Mouse (Mus musculus): ENCODE data around the gene Ing4.
"Not testable (repeated sequence)": the region's sequence is repeated elsewhere in the genome, so short reads cannot be mapped to it uniquely, and the experiment has no call there.

Ing4 gene

DNA sequence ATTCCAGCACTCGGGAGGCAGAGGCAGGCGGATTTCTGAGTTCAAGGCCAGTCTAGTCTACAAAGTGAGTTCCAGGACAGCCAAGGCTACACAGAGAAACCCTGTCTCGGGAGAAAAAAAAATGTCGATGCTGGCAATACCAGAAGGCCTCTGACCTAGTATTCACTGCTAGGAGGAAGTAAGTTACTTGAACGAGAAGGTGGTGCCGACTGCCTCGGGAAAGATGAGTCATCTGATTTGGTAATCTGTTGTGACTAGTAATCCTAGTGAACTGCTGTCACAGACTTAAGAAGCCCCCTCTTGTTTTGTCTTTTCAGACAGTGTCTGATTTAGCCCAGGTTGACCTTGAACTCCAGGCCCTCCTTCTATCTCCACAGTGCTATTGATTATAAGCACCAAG is 1.5 kb downstream of the Ing4 start:
- in situ Hi-C loops (cut with MboI, MseI), result no loop called here

DNA sequence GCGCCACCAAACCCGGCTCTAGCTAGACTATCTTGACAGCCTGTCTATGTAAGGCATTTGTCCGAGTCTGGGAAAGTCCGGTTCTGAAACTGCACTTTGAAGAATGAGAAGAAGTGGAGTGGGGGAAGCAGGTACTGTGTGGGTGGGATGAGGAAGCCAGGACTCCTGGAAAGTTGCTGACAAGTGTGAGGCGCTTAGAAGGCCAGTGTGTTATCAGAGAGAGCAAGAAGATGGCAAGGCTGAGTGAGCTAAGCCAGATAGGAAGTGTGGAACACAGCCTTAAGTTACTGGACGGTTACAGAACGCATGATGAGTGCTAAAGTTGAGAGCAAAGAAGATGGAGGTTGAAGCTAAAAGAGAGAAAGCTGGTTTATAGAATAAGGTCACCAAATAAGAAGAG is 2.5 kb downstream of the Ing4 start:
- in situ Hi-C loops (cut with MboI, MseI), result no loop called here

DNA sequence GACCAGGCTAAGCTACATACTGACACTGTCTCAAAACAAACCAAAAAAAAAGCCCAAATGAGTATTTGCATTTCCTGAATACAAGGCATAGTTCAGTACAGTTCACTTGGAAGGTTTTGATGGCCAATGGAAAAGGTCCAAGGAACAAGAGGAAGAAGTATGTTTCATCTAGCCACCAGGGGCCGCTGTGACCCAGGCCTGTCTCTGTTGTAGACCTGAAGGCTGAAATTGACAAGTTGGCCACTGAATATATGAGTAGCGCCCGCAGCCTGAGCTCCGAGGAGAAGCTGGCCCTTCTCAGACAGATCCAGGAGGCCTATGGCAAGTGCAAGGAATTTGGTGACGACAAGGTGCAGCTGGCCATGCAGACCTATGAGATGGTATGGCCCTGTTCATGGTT is 7.1 kb downstream of the Ing4 start:
- in situ Hi-C loops (cut with MboI, MseI), result no loop called here

DNA sequence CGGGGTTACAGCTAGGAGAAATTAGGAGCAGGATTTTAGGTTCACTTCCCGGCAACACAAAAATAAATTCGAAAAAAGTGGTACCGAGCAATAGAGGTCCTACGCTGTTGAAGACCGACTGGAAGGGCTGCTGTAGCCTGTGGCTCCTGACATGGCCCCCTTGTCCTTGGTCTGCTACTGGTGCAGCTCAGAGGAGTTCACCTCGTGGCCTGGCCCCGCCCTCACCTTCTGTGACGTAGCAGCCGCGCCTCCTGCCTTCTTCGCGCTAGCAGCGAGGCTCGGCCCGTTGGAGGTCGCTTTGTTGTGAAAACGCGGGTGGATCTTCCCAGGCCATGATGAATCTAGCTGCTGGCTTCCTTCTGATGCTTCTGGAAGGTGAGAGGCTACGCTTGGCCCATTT is 10.1 kb downstream of the Ing4 start, which contains the start of gene Acrbp:
Acrbp (plus strand) TSS at position 12 of the 400 bp plus-strand sequence.
- in situ Hi-C loops (cut with MboI, MseI), result no loop called here

DNA sequence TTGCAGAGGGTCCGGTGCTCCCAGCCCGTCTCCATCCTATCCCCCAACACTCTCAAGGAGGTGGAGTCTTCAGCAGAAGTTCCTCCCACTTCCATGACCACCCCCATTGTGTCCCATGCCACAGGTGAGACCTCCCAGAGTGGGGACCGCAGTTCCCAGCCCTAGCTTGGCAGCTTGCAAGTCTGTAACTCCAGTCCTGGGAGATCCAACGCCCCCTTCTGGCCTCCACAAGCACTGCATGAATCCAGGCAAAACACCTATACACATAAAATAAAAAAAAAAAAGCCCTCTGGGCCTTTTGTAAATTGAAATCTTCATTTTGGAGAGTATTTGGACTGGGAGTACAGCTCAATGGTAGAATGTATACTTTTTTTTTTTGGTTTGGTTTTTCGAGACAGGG is 11.7 kb downstream of the Ing4 start:
- in situ Hi-C loops (cut with MboI, MseI), result no loop called here

DNA sequence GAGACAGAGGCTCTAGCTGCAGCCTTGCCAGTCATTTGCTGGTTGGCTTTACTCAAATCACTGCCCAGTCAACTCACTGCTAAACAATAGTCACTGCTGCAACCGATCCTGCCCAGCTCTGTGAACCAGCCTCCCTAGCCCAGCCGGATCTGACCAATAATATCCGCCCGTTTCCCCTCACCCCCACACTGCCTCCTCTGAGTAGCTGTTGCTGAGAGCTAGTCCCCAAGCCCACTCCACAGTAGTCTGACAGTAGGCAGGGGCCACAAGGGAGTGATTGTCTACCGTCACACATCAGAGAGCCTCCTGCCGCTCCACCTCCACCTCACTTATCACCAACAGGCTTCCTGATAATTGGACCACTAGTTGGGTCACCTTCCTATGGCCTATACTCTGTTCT is 21.9 kb downstream of the Ing4 start:
- in situ Hi-C loops (cut with MboI, MseI), result no loop called here

DNA sequence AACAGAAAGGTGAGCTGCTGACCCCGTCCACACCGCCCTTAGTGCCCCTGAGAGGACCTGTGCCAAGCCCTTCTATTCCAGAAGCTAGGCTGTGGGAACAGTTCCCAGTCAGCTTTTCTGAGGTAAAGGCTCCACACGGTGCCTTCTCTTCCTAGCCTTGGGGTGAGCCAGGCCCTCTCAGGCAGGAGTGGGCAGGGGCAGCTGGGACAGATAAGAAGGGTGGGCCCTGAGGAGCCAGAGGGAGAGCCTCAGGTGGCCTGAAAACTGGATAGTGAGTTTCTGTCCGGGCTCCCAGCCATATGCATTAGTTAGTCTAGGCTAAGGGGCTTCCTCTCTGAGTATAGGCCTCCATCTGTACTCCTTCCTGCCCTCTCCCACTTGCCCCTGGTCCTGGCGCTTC is 23.0 kb downstream of the Ing4 start:
- in situ Hi-C loops (cut with MboI, MseI), result no loop called here

DNA sequence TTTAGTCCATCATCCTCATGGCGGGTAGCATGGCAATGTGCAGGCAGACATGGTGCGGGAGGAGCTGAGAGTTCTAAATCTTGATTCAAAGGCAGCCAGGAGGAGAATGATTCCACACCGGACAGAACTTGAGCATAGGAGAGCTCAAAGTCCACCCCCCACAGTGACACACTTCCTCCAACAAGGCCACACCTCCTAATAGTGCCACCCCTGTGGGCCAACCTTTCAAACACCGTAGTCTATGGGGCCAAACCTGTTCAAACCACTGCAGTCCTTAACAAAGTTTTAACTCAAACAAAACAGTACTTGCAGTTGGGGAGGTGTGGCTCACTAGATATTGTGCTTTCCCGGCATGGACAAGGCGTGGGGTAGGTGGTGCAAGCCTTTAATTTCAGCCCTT is 24.3 kb downstream of the Ing4 start:
- in situ Hi-C loops (cut with MboI, MseI), result no loop called here

DNA sequence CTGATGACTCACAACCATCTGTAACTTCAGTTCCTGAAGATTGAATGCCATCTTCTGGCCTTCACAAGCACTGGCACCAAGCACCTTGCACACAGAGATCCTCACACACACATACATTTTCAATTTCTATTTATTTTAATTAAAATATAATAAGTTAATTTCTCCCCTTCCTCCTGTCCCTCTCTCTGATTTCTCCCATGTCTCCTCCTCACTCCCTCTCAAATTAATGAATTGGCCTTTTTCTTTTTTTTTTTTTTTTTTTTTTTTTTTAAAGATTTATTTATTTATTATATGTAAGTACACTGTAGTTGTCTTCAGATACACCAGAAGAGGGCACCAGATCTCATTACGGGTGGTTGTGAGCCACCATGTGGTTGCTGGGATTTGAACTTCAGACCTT is 25.7 kb downstream of the Ing4 start:
- in situ Hi-C loops (cut with MboI, MseI), result not testable (repeated sequence)

DNA sequence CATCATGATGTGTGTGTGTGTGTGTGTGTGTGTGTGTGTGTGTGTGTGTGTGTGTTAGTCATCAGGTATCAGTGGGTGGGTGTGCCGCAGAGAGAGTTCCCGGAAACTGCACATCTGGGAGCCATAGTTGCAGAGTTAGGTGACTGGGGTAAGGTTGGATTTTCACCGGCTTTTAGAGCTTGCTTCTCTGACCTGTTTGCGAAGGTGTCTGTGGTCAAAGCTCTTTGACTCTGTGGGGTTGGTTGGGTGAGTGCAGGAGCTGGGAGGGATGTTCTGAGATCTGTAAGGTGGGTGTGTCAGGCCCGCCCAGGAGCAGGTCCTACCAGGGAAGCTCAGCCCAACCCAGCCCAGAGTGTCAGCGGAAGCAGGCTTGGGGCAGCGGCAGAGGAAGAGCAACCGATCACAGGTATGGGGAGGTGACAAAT is 28.0 kb downstream of the Ing4 start, which contains the start of gene Lpar5:
Lpar5 (plus strand) TSS at position 350 of the 425 bp plus-strand sequence.
- in situ Hi-C loops (cut with MboI, MseI), result no loop called here

DNA sequence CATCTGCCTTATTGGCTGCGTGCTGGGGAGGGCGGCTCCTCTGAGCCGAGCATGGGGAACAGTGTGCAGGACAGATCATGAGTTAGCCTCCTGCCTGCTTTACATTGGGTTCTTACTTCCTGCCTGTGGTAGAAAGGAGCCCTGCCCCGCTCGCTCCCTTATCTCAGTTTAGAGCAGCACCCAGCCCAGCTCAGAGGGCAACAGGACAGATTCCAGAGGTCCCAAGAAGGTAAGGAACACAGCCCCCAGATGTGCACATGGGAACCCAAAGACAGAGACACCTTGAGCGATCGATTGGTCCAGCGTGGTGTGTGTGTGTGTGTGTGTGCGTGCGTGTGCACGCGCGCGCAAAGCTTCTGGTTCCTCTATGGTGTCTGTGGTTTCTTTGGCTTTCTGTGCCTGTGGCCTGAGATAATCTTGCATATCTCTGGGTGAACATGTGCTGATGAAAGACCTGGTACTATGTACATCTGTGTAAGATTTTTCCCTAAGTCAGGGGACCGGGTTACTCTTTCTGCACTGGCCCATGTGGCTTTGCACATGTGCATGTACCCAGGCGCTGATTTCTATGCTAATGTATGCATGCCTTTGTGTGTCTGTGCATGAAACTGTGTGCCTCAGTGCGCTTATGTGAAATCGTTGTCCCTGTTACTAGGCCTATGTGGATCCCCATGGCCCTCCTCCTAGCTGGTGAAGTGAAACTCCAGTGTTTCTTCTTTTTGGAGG is 31.8 kb downstream of the Ing4 start:
- in situ Hi-C loops (cut with MboI, MseI), result no loop called here

DNA sequence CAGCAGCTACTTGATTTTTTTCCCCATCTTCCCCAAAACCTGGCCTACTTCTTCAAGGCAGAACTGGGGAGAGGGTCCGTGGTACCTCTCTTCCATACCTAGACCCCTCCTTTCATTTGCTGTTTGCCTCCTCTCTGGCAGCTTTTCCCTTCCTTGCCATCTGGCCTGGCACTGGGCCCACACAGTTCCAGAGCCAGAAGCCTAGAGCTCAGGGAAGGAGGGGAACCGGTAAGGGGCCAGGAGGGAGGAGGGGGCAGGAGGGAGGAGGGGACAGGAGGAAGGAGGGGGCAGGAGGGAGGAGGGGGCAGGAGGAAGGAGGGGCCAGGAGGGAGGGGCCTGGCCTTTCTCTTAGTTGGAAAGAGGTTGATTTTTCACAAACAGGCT is 32.3 kb downstream of the Ing4 start:
- in situ Hi-C loops (cut with MboI, MseI), result no loop called here

DNA sequence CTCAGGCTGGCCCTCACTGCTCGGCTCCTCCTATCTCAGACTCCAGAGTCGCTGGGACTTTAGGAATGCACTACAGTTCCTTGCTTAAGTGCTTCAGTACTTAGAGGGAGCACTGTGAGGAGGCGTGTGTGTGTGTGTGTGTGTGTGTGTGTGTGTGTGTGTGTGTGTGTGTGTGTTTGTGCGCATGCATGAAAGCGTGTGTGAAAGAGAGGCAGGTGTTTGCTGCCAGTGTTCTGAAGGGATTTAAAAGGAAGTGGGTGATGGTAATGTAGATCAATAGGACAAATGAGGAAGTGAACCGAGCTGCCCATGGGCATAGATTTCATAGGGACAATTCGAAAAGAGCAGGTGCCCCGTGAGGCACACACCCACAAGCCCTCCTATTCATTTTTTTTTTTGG is 34.3 kb downstream of the Ing4 start:
- in situ Hi-C loops (cut with MboI, MseI), result no loop called here

DNA sequence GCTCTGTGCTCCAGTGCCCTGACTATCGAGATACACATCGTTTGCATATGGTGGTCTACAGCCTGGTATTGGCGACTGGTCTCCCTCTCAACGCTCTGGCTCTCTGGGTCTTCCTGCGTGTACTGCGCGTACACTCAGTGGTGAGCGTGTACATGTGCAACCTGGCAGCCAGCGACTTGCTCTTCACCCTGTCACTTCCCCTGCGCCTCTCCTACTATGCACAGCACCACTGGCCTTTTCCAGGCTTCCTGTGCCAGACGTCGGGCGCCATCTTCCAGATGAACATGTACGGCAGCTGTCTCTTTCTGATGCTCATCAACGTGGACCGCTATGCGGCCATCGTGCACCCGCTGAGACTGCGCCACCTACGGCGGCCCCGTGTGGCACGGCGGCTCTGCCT is 41.8 kb downstream of the Ing4 start:
- in situ Hi-C loops (cut with MboI, MseI), result no loop called here

DNA sequence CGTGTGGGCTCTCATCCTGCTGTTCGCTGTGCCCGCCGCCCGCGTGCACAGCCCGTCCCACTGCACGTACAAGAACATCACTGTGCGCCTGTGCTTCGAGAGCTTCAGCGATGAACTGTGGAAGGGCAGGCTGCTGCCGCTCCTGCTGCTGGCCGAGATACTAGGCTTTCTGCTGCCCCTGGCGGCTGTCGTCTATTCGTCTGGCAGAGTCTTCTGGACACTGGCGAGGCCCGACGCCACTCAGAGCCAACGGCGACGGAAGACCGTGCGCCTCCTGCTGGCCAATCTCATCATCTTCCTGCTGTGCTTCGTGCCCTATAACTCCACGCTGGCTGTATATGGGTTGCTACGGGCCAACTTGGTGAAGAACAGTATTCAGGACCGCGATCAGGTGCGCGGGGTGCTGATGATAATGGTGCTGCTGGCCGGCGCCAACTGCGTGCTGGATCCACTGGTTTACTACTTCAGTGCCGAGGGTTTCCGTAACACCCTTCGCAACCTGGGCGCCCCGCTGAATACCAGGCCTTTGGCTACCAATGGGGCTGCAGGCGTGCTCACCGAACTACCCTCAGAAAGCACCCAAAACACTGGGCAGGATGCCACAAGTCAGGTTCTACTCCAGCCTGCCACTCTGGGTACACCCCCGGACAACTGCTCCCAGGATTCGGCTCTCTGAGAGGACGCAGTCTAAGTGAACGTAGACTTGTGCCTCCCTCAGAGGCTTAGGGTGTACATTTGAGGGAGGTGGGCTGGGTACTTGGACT is 42.4 kb downstream of the Ing4 start:
- in situ Hi-C loops (cut with MboI, MseI), result no loop called here

DNA sequence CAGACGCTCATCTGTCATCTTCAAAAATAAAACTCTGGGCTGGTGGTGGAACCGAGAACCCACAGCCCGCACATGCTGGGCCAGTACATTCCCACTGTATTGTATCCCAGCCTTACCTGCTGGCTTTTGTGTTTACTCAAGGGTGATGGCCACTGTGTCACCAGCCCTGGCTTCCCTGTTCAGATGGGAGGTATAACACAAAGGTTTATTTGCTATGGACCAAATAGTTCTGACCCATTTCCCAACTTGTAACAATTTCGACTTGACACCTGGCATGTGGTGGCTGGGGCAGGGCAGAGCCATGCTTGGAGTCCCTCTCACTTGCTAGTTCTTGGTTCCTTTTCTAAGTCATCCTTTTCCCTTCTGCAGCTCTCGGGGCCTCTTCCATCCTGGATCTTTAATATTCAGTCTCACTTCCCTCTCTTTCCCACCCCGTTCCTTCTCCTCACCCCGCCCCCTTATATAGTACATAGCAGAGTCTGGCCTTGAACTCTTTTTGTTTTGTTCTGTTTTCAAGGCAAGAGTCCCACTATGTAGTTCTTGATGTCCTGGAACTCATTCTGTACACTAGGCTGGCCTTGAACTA is 43.3 kb downstream of the Ing4 start:
- in situ Hi-C loops (cut with MboI, MseI), result no loop called here

DNA sequence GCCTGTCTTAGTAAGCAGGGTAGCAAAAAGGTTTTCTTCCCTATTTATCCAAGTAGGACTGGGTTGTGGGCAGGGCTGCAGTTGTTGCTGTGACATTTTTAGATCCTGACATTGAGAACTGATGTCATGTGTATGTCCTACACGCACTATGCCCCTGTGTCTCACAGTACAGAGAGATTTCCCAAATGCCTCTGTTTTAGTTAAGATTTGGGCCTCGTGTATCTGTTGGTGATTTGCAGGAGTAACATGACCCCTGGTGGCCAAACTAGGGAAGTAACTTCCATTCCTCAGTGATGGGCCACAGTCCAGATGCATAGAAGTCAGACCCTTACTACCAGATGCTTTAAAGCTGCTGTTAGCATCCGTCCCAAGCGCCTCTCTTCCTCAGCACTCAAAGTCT is 44.9 kb downstream of the Ing4 start:
- in situ Hi-C loops (cut with MboI, MseI), result no loop called here

DNA sequence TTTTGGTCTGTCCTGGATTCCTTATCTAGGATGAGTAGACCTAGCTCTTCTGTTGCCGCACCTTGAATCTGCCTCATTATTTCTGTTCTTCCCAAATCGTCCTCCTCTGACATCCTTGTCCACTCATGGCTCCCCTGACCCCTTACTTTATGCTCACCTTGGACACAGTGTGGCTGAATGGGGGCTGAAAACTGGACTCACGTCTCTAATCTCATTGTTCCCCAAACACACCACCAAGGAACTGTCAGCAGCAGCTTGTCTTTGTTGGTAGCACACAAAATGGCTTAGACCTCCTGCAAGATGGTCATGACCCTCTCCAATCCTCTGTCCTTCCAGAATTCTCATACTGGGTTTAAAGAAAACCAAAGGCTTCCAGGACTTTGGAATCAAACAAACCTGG is 48.4 kb downstream of the Ing4 start:
- in situ Hi-C loops (cut with MboI, MseI), result no loop called here

DNA sequence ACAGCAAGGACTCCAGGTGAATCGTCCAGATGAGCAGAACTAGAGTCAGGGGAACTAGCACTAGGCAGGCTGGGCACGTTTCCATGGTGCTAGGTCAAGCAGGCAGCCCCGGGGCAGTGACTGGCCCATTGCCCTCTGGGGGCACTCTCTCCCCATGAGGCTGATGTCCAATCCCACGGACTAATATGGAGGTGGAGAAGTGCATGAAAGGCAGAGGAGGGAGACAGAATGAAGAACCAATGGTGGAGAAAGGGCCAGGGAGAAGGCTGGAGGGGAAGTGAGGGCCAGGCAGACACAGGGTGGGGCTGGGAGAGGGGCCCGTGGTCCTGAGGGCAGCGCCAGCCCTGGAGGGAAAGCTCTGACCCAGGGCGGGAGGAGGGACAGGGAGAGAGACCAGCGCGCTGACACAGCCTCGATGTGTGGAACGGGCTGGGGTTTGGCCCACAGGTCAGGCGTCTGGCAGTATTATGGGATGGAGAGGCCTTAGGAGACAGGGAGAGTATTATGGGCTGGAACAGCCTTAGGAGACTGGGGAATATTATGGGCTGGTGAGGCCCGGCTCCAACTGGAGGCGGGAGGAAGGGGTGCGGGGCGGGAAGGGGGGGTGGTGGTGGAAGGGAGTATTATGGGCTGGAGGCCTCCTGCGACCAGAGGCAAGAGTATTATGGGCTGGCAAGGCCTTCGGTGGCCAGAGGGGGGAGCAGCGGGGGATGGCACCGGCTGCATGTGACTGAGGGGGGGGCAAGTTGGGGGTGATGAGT is 49.2 kb downstream of the Ing4 start:
- in situ Hi-C loops (cut with MboI, MseI), result no loop called here

DNA sequence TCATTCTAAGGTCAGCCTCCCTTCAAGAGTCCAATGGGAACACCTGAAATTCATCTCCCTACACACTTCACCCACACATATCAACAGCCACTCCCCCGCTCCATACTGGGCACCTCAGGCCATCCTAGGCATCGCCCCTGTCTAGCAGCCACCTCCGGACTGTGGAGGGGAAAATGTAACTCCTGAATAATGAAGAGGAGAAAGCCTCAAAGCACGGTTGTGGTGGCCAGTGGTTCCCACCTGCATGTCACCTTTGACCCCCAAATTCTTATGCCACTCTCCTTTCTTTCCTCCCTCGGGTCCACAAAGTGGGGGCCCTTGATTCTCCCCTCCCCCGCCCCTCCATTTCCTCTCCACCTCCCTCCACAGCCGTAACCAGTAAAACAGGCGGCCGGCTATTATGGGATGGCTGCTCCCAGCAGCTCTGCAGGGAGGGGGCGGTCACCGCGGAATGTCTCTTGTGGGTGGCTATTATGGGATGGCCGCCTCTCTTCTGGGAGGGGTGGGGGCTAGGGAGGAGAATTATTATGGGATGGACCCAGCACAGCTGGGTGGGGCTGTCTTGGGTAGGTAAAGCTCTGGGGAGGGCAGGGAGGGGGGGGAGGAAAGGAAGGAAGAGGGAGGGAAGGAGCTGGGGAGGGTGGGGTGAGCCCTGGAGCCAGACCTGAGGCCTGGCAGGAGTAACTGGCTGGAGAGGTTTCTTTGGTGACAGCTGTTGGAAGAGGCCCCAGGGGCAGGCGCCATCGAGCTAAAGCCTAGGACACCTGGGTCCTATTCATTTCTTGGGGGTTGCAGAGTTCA is 50.2 kb downstream of the Ing4 start:
- in situ Hi-C loops (cut with MboI, MseI), result no loop called here

DNA sequence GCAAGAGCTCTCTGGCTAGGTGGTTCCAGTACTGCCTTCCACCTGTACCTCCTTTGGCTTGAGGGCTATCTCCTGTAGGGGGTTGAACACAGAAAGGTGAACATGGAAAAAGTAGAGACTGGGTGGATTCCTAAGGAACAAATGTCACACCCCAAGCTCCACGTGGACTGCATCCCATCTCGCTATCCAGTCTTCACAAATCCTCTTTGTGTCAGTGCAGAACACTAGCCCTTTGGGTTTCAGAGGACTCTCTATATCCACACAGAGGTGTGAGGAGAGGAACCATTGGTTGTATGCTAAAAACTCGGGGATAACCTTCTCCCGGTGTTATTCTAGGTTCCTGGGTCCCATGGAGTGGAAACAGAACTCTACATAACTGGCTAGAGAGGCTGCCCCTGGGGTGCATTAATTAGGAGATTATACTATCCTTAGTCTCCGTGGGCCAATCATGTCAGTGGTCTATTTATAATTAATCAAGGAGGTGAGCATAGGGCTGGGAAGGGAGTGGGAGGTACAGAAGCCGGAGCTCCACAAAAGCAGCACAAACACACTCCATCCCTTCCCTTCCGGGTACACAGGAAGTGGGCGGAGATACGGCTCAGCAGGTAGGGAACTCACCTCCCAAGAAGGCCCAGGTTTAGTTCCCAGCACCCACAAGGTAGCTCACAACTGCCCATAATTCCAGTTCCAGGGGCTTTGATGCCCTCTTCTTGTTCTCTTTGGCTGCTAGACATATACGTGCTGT is 51.0 kb downstream of the Ing4 start:
- in situ Hi-C loops (cut with MboI, MseI), result no loop called here
